Mouse (Mus musculus) spleen, adult 12 weeks (tissue): ENCODE data around the gene Ahnak2.
A peak's percentile ranks its signal among the peaks of the same experiment; 100 is the strongest.
"Not testable (repeated sequence)": the region's sequence is repeated elsewhere in the genome, so short reads cannot be mapped to it uniquely, and the experiment has no call there.

ENCODE experiments used
- DNase-seq: peaks from one replicate; pipeline ENCODE4 v3.0.0; 2022; ENCODE audit warnings: low spot score

Gene Ahnak2

GRCm38 (mm10) chr12:112821216-112821615 lies 18.8 kb upstream of the Ahnak2 start:
- no peak for DNase-seq

- DNase-seq, result no peak
Observed at GRCm38 (mm10) chr12:112820401-112820999, 18.0 kb upstream of the Ahnak2 start.

GRCm38 (mm10) chr12:112819057-112819662 lies 16.7 kb upstream of the Ahnak2 start:
- DNase-seq, result no peak

GRCm38 (mm10) chr12:112816866-112817265 lies 14.4 kb upstream of the Ahnak2 start:
- DNase-seq, result not testable (repeated sequence)

- DNase-seq, result peak; percentile 33
Observed at GRCm38 (mm10) chr12:112816294-112816693, 13.8 kb upstream of the Ahnak2 start.

- no peak for DNase-seq
Observed at GRCm38 (mm10) chr12:112814682-112815470, 12.4 kb upstream of the Ahnak2 start.

- no peak for DNase-seq
Observed at GRCm38 (mm10) chr12:112813370-112813769, 10.9 kb upstream of the Ahnak2 start.

- no peak for DNase-seq
Observed at GRCm38 (mm10) chr12:112810092-112810885, 7.8 kb upstream of the Ahnak2 start.

- DNase-seq, result no peak
Observed at GRCm38 (mm10) chr12:112809641-112810040, 7.2 kb upstream of the Ahnak2 start.

GRCm38 (mm10) chr12:112808587-112809364 lies 6.3 kb upstream of the Ahnak2 start, which contains the start of gene Clba1:
TSS of gene Clba1 (plus strand) at chr12:112808937.
- DNase-seq, result peak; percentile 76

GRCm38 (mm10) chr12:112808212-112808586 lies 5.7 kb upstream of the Ahnak2 start:
- no peak for DNase-seq

GRCm38 (mm10) chr12:112807796-112808195 lies 5.3 kb upstream of the Ahnak2 start:
- DNase-seq, result no peak

- no peak for DNase-seq
Observed at GRCm38 (mm10) chr12:112806044-112806443, 3.6 kb upstream of the Ahnak2 start.

- DNase-seq, result no peak
Observed at GRCm38 (mm10) chr12:112804046-112804445, 1.6 kb upstream of the Ahnak2 start.

- DNase-seq, result no peak
Observed at GRCm38 (mm10) chr12:112802917-112803316, 460 bp upstream of the Ahnak2 start.

GRCm38 (mm10) chr12:112800476-112800875 lies 2.0 kb downstream of the Ahnak2 start:
- peak; percentile 64 for DNase-seq

- no peak for DNase-seq
Observed at GRCm38 (mm10) chr12:112799237-112799970, 3.1 kb downstream of the Ahnak2 start.

- DNase-seq, result no peak
Observed at GRCm38 (mm10) chr12:112798716-112799115, 3.7 kb downstream of the Ahnak2 start.

GRCm38 (mm10) chr12:112798332-112798681 lies 4.2 kb downstream of the Ahnak2 start:
- no peak for DNase-seq

GRCm38 (mm10) chr12:112797672-112798331 lies 4.7 kb downstream of the Ahnak2 start:
- DNase-seq, result no peak
